Mouse (Mus musculus) Patski (cell line): ENCODE data around the gene Itm2b. TPM values are rescaled to one million over a fixed set of nuclear protein-coding genes. Genes with fewer than 3 reads are reported as not detected.

ENCODE experiments used
- ATAC-seq: fragments of 100-300 bp; one replicate; pipeline ENCODE4 v1.8.0; 2021
- CTCF ChIA-PET: fragments of 350-600 bp; sonication (Branson Sonifier 250); formaldehyde crosslinking; loops from one replicate; lab custom pipeline; 2022; ENCODE audit warnings: inconsistent platforms; lab: Charles Lee
- POLR2A ChIA-PET: fragments of 350-600 bp; sonication (Branson Sonifier 250); formaldehyde crosslinking; loops from one replicate; lab custom pipeline; 2022; ENCODE audit warnings: antibody characterized with exemption, inconsistent platforms; lab: Charles Lee
- DNase-seq: peaks from one replicate; pipeline ENCODE4 v3.0.0-alpha.2; 2011; ENCODE audit warnings: low read depth, low spot score
- H3K27me3 ChIP-seq: fragments of 371-371 bp; one replicate; pipeline ENCODE4 v1.5.1; 2021
- CTCF ChIP-seq: fragments of 100-300 bp; IDR thresholded peaks from one replicate; pipeline ENCODE4 v1.5.1; 2021
- in situ Hi-C: fragments of 300-500 bp; cut with MboI; formaldehyde crosslinking; loops from 3 replicates; pipeline ENCODE4 v1.11.1; 2018; ENCODE audit warnings: low pct_unique_long_range_greater_than_20kb, mixed read lengths
- polyA plus RNA-seq: library from polyadenylated mRNA; unstranded; gene quantifications from one replicate; pipeline ENCODE4 v1.2.3, GENCODE M21; 2021

Itm2b gene
- polyA plus RNA-seq, 1 experiment from 2014 or later = 1,100 TPM

- ATAC-seq = no peak
- ChIA-PET CTCF (interaction anchor here (1.4 to 2.3 kb wide), 3 partner anchors 13 to 90 kb away, joined by 5 to 11 read pairs (median 5); no protein-coding TSS in a partner anchor), POLR2A (no interaction called here)
- DNase-seq = no peak
- H3K27me3 ChIP-seq = no peaks in the 10 kb centered on the region
- in situ Hi-C loops = no loop called here
- TF ChIP-seq CTCF = no peak
Observed at GRCm38 (mm10) chr14:73383746-73384145, 1.3 kb downstream of the Itm2b start.

- TF ChIP-seq CTCF = no peak
- ChIA-PET CTCF (interaction anchor here (1.0 to 2.3 kb wide), 4 partner anchors 12 to 127 kb away, joined by 3 to 11 read pairs (median 5); partner anchors contain the start of gene Med4), POLR2A (interaction anchor here (1.1 to 1.6 kb wide), 2 partner anchors 17 to 91 kb away, joined by 3 read pairs; no protein-coding TSS in a partner anchor)
- DNase-seq = no peak
- ATAC-seq = peak; percentile 14
- in situ Hi-C loops = no loop called here
- H3K27me3 ChIP-seq = no peaks in the 10 kb centered on the region
Observed at GRCm38 (mm10) chr14:73382699-73383098, 2.4 kb downstream of the Itm2b start.

- ChIA-PET CTCF (interaction anchor here (1.0 kb wide), 1 partner anchor 62 kb away, joined by 3 read pairs; no protein-coding TSS in a partner anchor), POLR2A (interaction anchor here (0.9 to 1.6 kb wide), 2 partner anchors 16 to 72 kb away, joined by 3 read pairs; no protein-coding TSS in a partner anchor)
- DNase-seq = no peak
- in situ Hi-C loops = no loop called here
- no peak for TF ChIP-seq CTCF
- no peak for ATAC-seq
- no peaks in the 10 kb centered on the region for H3K27me3 ChIP-seq
Observed at GRCm38 (mm10) chr14:73381559-73381958, 3.5 kb downstream of the Itm2b start.

- POLR2A ChIA-PET = no interaction called here
- H3K27me3 ChIP-seq = no peaks in the 10 kb centered on the region
- no peak for TF ChIP-seq CTCF
- in situ Hi-C loops = no loop called here
- CTCF ChIA-PET = no interaction called here
- DNase-seq (no peak), ATAC-seq (no peak)
Observed at GRCm38 (mm10) chr14:73377804-73378203, 7.3 kb downstream of the Itm2b start.

GRCm38 (mm10) chr14:73376920-73377319, 8.2 kb downstream of the Itm2b start:
- CTCF ChIA-PET = no interaction called here
- no peak for TF ChIP-seq CTCF
- ATAC-seq = no peak
- in situ Hi-C loops = no loop called here
- no peaks in the 10 kb centered on the region for H3K27me3 ChIP-seq
- no peak for DNase-seq
- POLR2A ChIA-PET = no interaction called here

GRCm38 (mm10) chr14:73375903-73376302, 9.2 kb downstream of the Itm2b start:
- ChIA-PET POLR2A (no interaction called here), CTCF (no interaction called here)
- TF ChIP-seq CTCF = no peak
- in situ Hi-C loops = no loop called here
- no peak for ATAC-seq
- DNase-seq = no peak
- no peaks in the 10 kb centered on the region for H3K27me3 ChIP-seq

- ATAC-seq = no peak
- no peak for DNase-seq
- no peak for TF ChIP-seq CTCF
- ChIA-PET POLR2A (no interaction called here), CTCF (no interaction called here)
- no peaks in the 10 kb centered on the region for H3K27me3 ChIP-seq
- in situ Hi-C loops = no loop called here
Observed at GRCm38 (mm10) chr14:73375445-73375844, 9.6 kb downstream of the Itm2b start.

GRCm38 (mm10) chr14:73374315-73374890, 10.7 kb downstream of the Itm2b start:
- in situ Hi-C loops = no loop called here
- no peaks in the 10 kb centered on the region for H3K27me3 ChIP-seq
- no peak for TF ChIP-seq CTCF
- ChIA-PET POLR2A (no interaction called here), CTCF (no interaction called here)
- DNase-seq = no peak
- no peak for ATAC-seq

- ATAC-seq = no peak
- H3K27me3 ChIP-seq = no peaks in the 10 kb centered on the region
- no peak for TF ChIP-seq CTCF
- ChIA-PET POLR2A (interaction anchor here (0.6 kb wide), 1 partner anchor 168 kb away, joined by 5 read pairs; no protein-coding TSS in a partner anchor), CTCF (no interaction called here)
- DNase-seq = no peak
- in situ Hi-C loops = no loop called here
Observed at GRCm38 (mm10) chr14:73373606-73374005, 11.5 kb downstream of the Itm2b start.

- H3K27me3 ChIP-seq = no peaks in the 10 kb centered on the region
- ChIA-PET CTCF (no interaction called here), POLR2A (interaction anchor here (0.6 kb wide), 1 partner anchor 167 kb away, joined by 5 read pairs; no protein-coding TSS in a partner anchor)
- TF ChIP-seq CTCF = no peak
- DNase-seq (no peak), ATAC-seq (no peak)
- in situ Hi-C loops = no loop called here
Observed at GRCm38 (mm10) chr14:73372990-73373389, 12.1 kb downstream of the Itm2b start.

GRCm38 (mm10) chr14:73371577-73371976, 13.5 kb downstream of the Itm2b start:
- DNase-seq (no peak), ATAC-seq (no peak)
- CTCF ChIA-PET = interaction anchor here (1.6 kb wide), 1 partner anchor 12 kb away, joined by 5 read pairs; no protein-coding TSS in a partner anchor
- POLR2A ChIA-PET = no interaction called here
- no peaks in the 10 kb centered on the region for H3K27me3 ChIP-seq
- in situ Hi-C loops = no loop called here
- no peak for TF ChIP-seq CTCF
